Mouse (Mus musculus) embryonic fibroblast, embryonic 13.5 days (primary cell): ENCODE measurements around the gene Ccr4.

ENCODE experiments used
- CTCF ChIP-seq: IDR thresholded peaks from 2 replicates; pipeline ENCODE4 v1.5.1; 2011; ENCODE audit warnings: mild to moderate bottlenecking, control low read depth, low read length, moderate library complexity, borderline replicate concordance; ENCODE audit not compliant: insufficient read depth
- POLR2A ChIP-seq: IDR thresholded peaks from 2 replicates; pipeline ENCODE4 v1.6.1; 2011; ENCODE audit warnings: low read depth, mild to moderate bottlenecking, control low read depth, low read length, moderate library complexity

DNA sequence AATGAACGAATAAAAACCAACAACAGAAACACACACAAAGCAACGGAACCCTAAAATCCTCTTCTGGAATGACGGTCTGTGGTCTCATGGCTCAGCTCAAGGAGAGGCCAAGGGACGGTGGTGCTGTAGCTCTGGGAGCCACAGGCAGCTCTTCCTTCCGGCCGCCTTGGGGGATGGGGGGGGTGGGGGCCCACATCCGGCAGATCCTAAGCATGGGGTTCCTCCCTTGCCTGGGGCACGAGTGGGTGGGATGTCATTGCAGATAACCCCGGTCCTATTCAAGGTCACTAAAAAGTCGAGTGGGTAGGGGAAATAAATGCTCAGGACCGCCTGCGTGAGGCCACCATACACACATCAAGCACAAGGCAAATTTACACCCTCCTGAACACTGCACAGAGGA, 42.0 kb upstream of the Ccr4 start:
- TF ChIP-seq POLR2A (no peak), CTCF (no peak)
